ENCODE assay signal across 8 mouse cellular contexts in genomic region chr6:67169873-67170673, GRCm38 (mm10).
DNase-seq lines count a peak whose midpoint lies in the region; ATAC-seq and TF ChIP-seq lines count a peak whose summit lies in the region.

No protein-coding gene starts in this region.

- TF ChIP-seq CTCF in left cerebral cortex, adult 2 months (IDR thresholded peaks at IDR 0.05), result peak; percentile 78

- H3K4me2 ChIP-seq in hindbrain, embryonic 15.5 days, result no peak overlapping the region

- peak; percentile 75 for ATAC-seq in hindbrain, embryonic 15.5 days (ENCODE audit: low FRiP score, low read depth)
- peak; percentile 98 for ATAC-seq in megakaryocyte-erythroid progenitor cell, adult 5-6 weeks (replicated peaks; ENCODE audit: low FRiP score, low TSS enrichment, poor library complexity, severe bottlenecking)

- H3K27me3 ChIP-seq in hindbrain, embryonic 15.5 days, result no peaks in the 10 kb centered on the region

- H3K4me3 ChIP-seq in left cerebral cortex, adult 2 months, result no peak overlapping the region
- no peak overlapping the region for H3K4me3 ChIP-seq in hindbrain, embryonic 15.5 days

- no peaks in the 10 kb centered on the region for H3K9me3 ChIP-seq in hindbrain, embryonic 15.5 days

- 52% methylated on average over 13 of the region's 13 CpGs for WGBS in hindbrain, embryonic 15.5 days

- H3K27ac ChIP-seq in left cerebral cortex, adult 2 months, result no peak overlapping the region
- no peak overlapping the region for H3K27ac ChIP-seq in hindbrain, embryonic 15.5 days (replicated peaks)

- DNase-seq in left cerebral cortex, adult 2 months (ENCODE audit: extremely low spot score in 1 of 2, low spot score in 2 of 2), result peak; percentile 26 to 37
- DNase-seq in left cerebral cortex, adult 8-10 months (ENCODE audit: low spot score in 2 of 2), result no peak
- peak; percentile 57 for DNase-seq in cerebellum, adult 9-11 months
- DNase-seq in gastrocnemius, adult 18-20 months (ENCODE audit: low spot score), result peak; percentile 54
- peak; percentile 62 for DNase-seq in left cerebral cortex, postnatal 4 days
- DNase-seq in right cerebral cortex, postnatal 4 days, result peak; percentile 29

- H3K9ac ChIP-seq in hindbrain, embryonic 15.5 days, result no peak overlapping the region

- H3K4me1 ChIP-seq in hindbrain, embryonic 15.5 days (replicated peaks), result 0 out of 2 replicates have a peak, but pooled peaks cover 3% of the 10 kb centered on the region

- intact Hi-C loops in left cerebral cortex, adult 2 months (cut with DNase I), result loop anchor here (1.0 to 2.0 kb wide), 3 partner anchors 97 to 267 kb away; no protein-coding TSS in a partner anchor
- intact Hi-C loops in left cerebral cortex, postnatal 4 days (cut with DNase I), result loop anchor here (10.0 kb wide), 1 partner anchor 145 kb away; no protein-coding TSS in a partner anchor

- no peaks in the 10 kb centered on the region for H3K36me3 ChIP-seq in hindbrain, embryonic 15.5 days

Comparison
In these comparisons a context has a peak if more than half of its experiments do, and no peak if none do; other contexts are left out.
1. DNase-seq: peak in left cerebral cortex, adult 2 months (2 of 2), cerebellum, adult 9-11 months (single experiment), gastrocnemius, adult 18-20 months (single experiment), left cerebral cortex, postnatal 4 days (single experiment) and right cerebral cortex, postnatal 4 days (single experiment); none in left cerebral cortex, adult 8-10 months (0 of 2).